Mouse (Mus musculus): Measurements from ENCODE around the gene Cask. TPM values are rescaled to one million over a fixed set of nuclear protein-coding genes. Genes with fewer than 3 reads are reported as not detected.
A peak's percentile ranks its signal among the peaks of the same experiment; 100 is the strongest.

The Cask gene
- polyA plus RNA-seq, 3 experiments from 2014 or later, result 0.39 to 0.77 (median 0.57) TPM

DNA sequence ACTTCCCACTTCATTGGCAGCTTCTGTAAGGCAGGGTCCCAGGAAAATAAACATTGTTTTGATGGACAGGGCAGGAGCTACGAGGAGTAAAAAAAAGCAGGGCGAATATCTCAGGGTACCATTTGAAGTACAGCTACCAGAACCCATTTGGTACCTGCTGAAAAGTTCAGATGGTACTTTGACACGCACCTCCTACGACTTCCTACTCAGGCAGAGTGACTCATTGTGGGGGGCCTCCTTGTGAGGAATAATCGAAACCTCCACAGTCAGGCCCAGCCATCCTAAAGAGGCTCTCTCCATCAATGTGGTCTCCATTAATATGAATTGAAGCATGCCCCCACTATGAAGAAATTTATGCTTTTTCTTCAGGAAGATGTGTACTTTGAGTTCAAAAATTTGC, 228.5 kb downstream of the Cask start:
- peak; percentile 75 for ATAC-seq

DNA sequence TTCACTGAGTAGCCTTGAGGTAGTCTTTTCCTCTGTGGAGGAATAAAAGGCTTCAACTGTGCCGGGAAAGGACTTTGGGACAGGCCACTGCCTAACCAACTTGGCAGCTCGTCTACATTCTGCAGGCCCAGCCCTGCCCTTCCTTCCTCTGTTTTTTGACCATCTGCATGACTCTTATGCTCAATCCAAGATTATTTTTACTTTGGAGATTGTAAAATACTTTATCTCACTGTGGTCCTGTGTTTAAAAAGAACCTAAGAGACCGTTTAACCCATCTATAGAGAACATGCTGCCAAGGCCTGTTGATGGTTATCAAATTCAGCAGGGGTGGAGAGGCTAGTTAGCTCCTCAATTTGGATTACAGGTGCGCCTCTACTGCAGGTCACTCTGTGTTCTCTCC, 229.7 kb downstream of the Cask start:
- ATAC-seq, result no peak

DNA sequence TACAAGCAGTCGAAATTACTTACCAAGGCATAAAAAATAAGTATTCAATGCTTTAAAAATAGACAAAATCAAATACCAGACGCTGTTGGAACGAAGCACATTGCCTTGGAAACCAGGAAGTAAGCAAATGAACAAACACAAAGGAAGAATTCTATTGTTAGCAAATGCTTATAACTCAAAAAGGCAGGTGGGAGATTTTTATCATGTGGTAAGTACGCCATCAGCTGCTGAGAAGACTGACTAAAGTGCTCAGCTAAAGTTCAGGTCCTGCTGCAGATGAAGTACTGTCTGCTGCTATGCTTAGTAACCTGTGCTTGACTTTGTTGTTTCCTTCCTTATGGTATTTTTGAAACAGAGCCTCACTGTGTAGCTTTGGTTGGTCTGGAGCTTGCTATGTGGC, 232.7 kb downstream of the Cask start:
- peak; percentile 52 for ATAC-seq

DNA sequence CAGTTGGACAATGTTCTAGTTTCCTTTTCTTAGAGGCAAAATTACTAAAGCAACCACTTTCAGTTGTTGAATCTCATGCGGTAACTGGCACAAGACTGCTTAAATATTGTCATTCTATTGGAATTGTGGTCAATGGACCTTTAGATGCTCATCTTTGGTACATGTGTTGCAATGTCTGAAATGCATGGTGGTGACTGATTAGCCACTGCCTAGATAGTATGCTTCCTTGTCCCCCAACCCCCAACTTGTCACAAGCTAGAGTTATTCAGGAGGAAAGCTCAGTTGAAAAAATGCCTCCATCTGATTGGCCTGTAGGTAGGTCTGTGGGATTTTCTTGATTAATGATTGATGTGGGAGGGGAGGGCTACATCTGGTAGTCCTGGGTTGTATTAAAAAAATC, 233.9 kb downstream of the Cask start:
- ATAC-seq, result no peak

DNA sequence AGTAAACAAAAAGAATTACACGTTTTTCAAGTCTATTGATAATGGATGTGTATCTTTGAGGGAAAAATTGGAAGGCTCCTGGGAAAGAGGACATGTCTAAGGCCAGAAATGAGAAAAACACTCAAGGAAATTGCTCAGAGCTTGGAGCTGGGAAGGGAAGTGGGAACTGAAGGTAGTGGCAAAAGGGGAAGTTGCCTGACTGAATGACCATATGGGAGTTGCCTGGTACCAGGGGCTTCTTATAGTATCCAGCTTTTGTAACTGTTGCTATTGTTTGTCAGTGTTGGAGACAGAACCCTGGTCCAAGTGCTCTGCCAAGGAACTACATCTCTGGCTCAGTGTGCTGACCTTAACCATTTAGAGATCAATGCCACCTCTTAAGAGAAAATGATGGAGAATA, 234.4 kb downstream of the Cask start:
- ATAC-seq, result no peak

DNA sequence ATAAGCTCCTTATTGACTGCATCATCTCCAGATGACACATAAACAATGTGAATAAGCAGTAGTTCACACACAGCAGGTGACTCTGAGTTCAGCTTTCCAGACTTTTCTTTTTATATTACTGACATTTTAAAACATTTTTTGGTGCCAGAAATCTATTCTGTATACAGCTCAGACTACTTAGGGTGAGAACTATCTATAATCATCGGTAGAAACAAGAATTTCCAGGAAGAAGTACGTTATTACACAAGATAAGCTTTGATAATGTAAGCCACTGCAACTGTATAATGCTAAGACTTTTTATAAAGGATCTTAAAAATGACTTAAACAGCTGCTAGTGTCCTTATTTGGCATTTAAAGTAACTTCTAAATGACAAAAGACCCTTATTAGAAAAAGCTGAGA, 239.1 kb downstream of the Cask start:
- ATAC-seq, result no peak

DNA sequence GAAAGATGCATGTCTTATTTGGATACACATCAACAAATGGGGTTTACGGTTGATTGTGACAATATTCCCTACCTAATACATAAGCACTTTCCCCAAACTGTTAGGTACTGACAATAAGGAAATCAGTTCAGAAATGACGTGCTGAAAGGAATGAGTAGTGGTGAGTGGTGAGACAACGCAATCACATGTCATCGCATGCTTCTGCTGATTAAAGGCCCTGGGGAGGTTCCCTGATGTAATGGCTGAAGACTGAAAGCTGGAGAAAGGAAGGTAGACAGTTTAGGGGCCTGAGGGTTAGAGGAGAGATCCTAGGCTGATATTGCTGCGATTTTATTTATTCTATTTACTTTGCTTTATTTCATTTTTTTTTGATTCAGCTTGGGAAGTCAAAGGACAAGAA, 240.1 kb downstream of the Cask start:
- ATAC-seq, result no peak

DNA sequence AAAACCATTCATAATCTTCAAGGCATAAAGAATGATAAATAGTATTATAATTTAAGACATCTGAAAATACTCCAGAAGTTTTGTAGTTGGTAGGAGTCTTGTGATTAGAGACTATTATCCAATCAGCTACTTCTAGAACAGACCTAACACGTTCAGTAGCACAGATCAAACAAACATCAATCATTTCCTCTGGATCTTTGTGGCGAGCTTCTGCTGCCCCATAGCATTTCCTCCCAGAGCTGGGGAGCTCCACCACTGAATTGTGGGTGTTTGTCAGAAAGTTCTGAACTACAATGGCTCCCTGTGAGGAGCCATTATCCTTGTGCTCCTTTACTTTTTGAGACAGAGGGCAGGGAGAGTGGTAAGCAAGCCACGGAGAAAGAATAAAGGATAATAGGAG, 243.4 kb downstream of the Cask start:
- ATAC-seq, result peak; percentile 71

DNA sequence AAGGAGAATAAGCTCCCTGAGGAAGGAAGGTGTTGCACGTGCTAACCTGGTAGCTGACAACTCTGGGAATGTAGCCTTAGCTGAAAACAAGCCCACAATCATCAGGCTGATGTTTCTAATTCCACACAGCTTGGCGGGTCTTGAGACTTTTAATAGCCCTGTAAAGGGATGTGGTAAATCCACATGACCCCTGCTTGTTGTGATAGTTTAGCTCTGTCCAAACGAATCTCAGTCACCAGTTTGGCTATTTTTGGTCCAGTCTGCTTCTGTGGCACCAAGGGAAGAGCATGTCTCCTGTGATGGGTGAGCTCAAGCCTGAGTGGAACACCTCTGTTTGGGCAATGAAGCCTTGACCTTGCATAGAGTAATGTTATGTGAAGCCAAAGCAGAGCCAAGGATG, 244.4 kb downstream of the Cask start:
- no peak for ATAC-seq

DNA sequence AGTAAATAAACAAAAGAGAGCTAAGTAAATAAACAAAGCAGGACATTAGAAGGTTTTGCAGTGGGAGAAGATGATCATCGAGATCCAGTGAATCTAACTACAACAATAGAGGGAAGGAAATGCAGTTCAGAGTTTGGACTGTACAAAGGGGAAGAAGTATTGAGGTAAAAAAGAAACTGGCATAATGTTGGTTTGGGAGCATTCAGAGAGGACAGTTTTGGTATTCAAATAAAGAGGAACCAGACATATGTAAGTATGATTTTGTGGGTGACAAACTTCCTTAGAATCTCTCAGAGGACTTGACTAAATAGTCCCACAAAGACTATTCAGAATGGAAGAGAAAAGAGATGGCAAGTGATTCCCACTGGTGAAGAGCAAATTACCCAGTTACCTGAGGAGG, 251.2 kb downstream of the Cask start:
- no peak for ATAC-seq

DNA sequence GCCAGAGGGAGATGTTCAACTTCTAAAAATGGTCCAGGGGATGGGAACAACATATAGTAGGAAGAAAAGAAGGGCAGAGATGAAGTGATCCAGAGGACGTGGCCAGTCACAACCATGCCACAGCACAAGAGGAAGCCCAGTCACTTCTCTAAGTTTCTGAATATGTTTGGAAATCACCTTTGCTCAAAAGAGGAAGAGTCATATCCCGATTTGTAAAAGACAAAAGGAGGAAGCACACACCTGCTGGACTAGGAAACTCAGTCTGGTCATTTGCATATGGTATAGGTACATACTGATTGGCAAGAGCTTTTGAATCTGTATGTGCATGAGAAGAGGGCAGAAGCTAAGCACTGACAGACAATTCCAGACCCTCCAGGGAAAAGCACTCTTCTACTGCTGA, 251.8 kb downstream of the Cask start:
- ATAC-seq, result no peak

DNA sequence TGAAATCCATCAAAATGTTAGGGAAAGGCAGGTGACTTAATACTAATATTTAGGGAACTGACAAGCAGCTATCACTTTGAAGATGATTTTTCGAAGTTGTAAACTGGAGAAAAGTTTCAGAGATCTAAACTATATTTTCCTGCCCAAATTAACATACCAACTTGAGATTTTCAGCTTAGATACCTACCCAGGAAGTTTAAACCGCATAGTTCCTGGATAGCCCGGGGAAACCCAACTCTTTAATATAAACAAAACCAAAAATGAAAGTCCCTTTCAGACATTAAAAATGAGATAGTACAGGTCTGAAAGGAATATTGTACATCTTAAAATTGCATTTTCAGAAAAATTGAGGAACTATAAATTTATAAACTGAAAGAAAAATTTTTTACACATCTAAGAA, 273.5 kb downstream of the Cask start:
- ATAC-seq, result peak; percentile 91

DNA sequence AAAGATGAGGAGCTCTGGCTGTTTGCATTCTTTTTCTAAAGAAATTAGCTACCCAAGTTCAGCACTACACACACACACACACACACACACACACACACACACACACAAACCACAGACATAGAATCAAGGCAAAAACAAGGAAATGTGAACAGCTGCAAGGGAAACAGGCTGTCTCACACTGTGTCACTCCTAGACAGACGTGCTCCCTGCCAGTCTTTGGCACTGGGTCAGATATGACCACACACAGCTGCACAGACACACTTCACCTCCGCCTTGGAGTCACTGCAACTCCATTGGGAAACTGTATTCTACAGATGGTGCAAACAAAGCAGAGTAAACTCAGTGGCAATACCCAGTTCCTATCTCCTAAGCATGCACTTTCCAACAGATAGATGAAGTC, 274.6 kb downstream of the Cask start:
- ATAC-seq, result peak; percentile 49

DNA sequence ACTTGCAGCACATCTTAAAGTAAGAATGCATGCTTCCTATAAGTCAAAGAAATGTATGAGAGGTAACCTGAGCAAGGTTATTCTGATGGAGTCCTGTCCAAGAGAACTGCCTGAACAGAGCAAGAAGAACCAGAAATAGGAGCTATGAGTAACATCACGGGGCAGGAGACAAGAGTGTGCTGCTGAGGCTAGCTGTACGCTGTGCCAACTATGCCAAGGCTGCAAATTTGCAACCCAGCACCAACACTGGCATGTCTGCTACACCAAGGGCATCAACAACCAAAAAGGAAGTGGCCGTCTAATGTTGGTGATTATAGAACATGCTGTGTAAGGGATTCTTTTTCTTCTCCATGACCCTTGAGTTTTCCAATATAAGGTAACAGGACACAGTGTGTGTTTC, 276.3 kb downstream of the Cask start:
- ATAC-seq, result no peak

DNA sequence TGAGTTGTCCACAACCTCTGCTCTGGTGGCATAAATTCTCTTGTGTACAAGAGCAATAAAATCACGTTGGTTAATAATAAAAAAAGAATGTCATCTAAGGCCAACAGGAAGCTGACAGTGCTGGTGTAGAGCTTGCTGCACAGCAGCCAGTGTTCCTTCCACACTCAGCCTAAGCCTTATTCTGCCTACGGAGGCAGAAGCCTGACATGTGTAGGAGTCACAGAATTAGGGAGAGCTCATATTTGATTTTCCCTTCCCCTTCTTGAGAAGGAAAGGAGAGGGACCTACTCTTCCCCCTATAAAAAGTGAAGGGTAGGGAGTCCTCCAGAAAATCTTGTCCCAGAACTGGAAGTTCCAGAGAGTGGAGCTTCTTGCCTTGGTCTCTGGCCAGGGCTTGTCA, 276.9 kb downstream of the Cask start:
- no peak for ATAC-seq

DNA sequence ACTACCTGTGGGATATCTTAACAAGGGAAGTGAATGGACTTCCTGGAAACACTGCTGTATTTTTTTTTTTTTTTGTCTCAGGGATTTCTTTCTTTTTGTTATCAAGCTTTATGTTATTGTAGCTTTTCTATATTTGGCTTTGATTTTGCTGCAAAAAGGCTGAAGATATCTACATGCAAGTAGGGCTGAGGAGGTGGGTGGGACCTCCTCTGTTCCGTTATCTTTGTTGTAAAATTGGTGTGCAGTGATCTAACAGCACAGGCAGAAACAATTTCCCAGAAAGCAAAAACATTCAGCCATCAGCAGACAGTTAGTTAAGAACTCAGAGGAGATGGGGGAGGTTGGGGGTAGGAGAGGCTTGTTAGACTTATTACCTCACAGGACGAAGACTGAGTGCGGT, 296.7 kb downstream of the Cask start:
- ATAC-seq, result no peak

DNA sequence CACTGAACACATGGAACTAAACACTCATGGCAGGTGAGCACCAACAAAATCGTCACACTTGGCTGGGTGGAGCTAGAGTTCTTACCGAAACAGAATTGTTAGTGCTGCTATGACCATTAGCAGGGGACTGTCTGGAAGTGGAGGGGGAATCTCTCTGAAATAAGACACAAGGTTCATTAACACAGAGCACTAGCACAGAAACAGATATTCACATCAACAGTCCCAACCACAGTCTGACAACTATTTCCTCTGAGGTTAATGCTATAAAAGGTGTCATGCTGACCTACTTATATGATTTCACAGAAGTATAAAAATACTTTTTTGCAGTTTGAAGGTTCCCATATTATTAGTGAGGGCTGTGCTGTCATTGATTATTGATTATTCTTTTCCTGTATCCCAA, 298.9 kb downstream of the Cask start:
- ATAC-seq, result peak; percentile 50

DNA sequence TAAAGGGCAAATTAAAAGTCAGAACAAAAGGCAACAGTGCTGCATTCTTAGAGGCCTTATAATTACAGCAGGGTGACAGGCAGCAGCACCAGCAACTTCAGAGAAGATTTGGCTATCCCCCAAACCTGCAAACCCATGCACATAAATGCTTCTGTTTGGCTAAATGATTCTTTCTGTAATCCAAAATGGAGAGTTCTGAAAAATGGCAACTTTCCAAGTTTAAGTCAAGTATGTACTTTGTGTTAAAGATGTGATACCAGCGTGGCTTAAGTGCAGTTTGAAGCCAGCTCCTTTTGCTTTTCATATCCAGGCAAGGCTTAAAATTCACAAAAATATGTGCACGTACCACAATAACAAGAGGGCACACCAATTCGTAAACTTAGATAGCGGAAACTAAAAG, 299.6 kb downstream of the Cask start:
- no peak for ATAC-seq

DNA sequence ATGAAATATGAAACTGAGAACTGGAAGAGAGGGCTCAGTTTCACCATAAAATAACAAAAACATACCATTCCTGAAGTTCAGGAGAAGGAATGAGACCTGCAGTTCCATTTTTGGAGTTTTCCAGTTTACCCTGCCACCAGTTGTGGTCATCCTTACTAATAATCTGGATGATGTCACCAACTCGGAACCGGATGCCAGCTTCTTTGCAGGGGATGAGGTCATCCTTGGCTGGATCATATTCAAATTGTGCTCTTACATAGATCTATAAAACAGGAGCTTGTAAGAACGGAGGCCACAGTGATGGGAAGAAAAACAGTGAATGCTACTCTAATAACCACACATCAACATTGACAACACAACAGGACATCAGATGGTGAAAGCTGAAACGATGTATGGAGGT, 302.1 kb downstream of the Cask start:
- no peak for ATAC-seq

DNA sequence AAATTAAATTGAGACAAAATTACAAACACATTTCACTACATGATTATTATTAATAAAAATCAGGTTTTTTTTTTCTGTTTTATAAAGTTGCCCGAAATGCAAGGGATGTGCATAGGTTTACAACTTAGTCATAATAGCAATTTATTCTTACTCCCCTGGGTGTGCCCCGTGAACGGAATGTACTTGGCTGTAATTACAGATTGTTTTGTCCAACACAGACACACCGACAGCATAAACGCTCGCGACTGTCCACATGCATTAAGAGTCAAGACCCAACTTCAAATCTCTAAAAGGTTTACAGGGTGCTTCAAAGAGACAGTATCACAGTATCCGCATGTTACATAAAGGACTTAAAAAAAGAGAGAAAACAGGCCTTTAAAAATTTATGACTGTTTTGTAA, 329.9 kb downstream of the Cask start:
- ATAC-seq, result no peak

DNA sequence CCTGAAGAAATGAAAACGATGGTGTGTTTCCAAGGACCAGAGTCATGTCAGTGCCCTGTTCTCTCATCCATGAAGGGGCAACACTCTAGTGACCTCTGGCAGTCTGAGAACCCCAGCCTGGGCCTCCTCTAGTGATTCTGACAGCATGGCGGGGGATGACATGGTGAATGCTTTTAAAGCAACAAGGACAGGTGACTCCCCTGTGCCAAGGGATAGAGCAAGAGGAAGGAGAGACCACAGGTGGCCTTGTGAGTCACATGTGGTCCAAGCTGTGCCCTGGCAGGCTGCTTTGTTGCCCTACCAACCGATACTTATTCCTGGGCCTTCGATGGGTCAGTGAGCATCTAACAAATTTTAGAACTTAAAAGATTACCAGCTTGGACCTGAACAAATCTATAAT, 330.6 kb downstream of the Cask start:
- ATAC-seq, result no peak

DNA sequence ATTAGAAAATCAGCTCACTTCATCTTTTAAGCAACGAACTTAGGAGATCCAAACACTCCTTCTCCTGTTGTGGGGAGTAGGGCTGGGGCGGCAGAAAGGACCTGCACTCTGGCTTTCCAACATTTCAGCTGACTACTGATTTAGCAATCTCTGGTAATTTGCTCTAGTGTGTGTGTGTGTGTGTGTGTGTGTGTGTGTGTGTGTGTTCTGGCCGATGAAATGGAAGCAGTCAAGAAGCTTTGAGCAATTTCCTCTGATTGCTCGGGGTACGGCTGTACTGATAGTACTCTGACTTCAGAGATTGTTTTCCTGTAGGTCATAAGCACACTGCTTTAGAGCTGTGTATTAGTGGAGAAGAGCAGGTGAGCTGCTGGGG, 331.8 kb downstream of the Cask start:
- ATAC-seq, result no peak

DNA sequence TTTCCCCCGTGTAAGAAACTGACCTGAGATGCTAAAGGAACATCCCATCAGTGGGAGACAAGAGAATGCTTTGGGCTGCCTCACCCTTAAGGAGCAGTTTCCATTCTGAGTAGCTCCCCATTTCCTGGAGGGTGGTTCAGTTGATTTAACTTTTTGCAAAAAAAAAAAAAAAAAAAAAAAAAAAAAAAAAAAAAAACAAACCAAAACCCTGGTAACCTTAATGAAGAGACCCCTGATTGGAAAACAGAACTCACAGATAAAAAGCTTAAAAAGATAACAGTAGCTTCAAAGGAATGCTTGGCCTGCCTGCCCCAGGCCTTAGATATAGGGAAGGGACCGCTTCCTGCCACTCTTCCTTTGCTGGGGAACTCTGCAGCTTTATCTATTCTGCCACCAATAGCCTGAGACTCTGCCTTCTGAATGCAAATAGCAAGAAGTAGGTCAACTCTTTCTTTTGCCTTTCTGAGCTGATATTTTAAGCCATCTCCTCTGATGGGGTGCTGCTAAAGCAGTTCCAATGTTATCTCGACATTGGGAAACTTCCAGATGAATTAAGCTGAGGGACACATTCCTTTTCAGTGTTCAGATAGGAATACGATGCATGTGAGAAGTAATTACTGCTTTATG, 332.3 kb downstream of the Cask start:
- no peak for ATAC-seq

DNA sequence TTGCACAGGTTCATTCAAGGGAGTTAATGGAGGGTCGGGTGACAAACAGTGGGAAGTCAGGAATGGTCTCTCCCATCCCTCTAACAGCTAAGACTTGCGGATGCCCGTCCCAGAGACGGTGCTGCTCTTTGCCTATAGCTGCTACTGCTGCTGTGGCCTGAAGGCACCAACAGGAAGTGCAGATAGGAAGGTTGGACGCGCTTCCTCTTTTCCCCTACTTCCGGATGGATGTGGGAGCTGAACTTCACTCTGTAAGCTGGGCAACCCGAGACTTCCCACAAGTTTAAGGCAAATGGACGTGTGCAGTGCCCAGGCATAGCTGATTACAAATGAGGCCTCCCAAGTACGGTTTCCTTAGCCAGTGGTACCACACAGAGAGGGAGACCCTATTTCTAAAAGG, 333.1 kb downstream of the Cask start:
- ATAC-seq, result no peak

DNA sequence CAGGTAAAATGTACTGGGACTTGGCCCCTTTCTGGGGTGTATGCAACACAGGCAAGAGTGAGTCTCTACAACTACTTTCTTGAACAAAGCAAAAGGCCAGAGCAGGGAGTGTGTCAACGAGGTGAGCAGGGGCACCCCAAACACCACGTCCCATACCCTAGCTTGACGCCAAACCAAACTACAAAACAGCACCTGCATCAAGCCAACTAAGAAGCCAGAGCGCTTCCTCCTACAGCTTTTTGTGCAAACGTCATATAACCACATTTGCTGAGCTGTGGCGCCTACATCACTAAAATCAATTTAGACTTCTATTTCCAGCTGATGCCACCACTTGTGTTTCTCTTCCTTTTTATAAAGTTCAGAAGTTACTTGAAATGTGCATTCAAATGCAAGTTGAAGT, 334.7 kb downstream of the Cask start:
- ATAC-seq, result peak; percentile 25

DNA sequence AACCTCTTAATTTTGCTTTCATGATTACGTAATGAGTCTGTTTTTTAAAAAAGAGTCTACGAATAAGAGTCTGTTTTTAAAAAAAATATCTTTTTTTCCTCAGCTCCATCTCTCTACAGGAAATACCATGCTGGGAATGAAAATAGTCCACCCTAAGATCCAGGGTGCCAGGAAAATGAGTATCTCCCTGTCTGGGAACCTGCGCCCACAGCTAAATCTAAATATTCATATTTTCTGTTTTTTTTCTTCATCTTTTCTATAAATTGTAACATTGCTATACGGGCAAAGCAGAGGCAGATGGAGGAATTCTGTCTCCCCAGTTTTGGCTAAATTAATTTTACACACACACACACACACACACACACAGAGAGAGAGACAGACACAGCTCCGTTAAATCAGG, 337.3 kb downstream of the Cask start:
- no peak for ATAC-seq
